Mouse (Mus musculus): Measurements from ENCODE around the gene Aip. TPM values are rescaled to one million over a fixed set of nuclear protein-coding genes. Genes with fewer than 3 reads are reported as not detected.
"Not testable (repeated sequence)": the region's sequence is repeated elsewhere in the genome, so short reads cannot be mapped to it uniquely, and the experiment has no call there.

Gene Aip
- polyA plus RNA-seq, 1 experiment from 2014 or later: 97.7 TPM

- Histone ChIP-seq H3K9ac (no peak overlapping the region), H3K27ac (no peak overlapping the region), H3K9me3 (no peaks in the 10 kb centered on the region), H3K4me3 (no peak overlapping the region), H3K27me3 (no peaks in the 10 kb centered on the region), H3K4me1 (peaks cover 13% of the 10 kb centered on the region), H3K4me2 (no peak overlapping the region), H3K36me3 (peaks cover 56% of the 10 kb centered on the region)
- no peak for ATAC-seq (ENCODE audit: insufficient number of reproducible peaks, low FRiP score, low TSS enrichment, low read depth)
- 90% methylated on average over 7 of the region's 7 CpGs for WGBS
These were observed 3.8 kb upstream of the Aip start for GRCm38 (mm10) chr19:4129462-4129861.

DNA sequence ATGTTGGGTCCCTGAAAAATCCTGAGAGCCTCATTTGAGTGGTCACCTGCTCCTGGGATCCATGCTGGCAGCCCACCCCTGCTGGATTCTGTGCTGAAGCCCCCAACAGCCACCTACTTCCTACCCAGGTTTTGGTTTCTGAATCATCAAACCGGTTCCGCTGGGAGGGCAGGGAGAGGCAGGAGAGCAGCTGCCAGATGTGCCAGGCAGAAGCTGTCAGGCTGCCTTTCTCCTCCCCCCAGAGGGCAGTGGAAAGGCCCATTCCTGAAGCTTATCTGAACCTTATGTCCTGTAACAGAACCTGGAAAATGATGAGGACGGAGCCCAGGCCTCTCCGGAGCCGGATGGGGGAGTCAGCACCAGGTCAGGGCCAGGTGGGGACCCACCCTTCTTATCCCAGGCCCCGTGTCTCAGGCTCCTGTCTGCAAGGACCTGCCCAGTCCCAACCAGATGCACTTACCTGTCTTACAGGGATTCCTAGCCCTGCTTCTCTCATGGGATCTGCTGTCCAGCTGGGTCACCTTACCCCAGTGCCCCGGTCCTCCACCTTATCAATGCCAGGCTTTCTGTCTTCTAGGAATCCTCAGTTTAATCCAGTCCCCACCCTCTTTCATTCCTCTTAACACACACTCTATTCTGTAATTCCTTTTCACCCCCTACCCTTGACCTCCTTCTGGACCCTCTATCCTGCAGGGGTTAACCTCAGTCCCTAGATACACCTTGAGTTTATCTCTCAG, 1.3 kb upstream of the Aip start:
- WGBS: 36% methylated on average over 7 of the region's 7 CpGs
- Histone ChIP-seq H3K27ac (peak overlapping the region; percentile 75; the same call in 1 of the 2 replicates), H3K4me1 (peaks cover 13% of the 10 kb centered on the region), H3K9ac (peak overlapping the region; percentile 79), H3K9me3 (no peaks in the 10 kb centered on the region), H3K27me3 (no peaks in the 10 kb centered on the region), H3K4me3 (peak overlapping the region; percentile 81), H3K36me3 (peaks cover 40% of the 10 kb centered on the region), H3K4me2 (peak overlapping the region; percentile 66)
- no peak for ATAC-seq (ENCODE audit: insufficient number of reproducible peaks, low FRiP score, low TSS enrichment, low read depth)

DNA sequence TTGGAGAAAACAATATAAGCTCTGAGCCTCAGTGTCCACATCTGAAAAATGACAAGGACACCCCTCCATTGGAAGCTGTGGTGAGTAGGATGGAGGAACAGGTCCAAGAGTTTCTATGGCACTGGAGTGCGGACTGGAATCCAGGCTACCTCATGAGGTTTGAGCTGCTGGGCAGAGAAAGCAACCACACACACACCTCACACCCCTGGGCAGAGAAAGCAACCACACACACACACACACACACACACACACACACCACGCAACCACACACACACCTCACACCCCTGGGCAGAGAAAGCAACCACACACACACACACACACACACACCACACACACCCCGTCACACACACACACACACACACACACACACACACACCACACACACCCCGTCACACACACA, 390 bp downstream of the Aip start:
- Histone ChIP-seq H3K4me2 (peak overlapping the region; percentile 66), H3K36me3 (peaks cover 26% of the 10 kb centered on the region), H3K27ac (peak overlapping the region; percentile 73), H3K4me1 (peaks cover 21% of the 10 kb centered on the region), H3K4me3 (peak overlapping the region; percentile 81)
- H3K9me3 ChIP-seq, H3K27me3 ChIP-seq, H3K9ac ChIP-seq: not testable (repeated sequence)
- peak; percentile 38 for ATAC-seq (ENCODE audit: insufficient number of reproducible peaks, low FRiP score, low TSS enrichment, low read depth)
- WGBS: 5% methylated on average over 4 of the region's 4 CpGs

DNA sequence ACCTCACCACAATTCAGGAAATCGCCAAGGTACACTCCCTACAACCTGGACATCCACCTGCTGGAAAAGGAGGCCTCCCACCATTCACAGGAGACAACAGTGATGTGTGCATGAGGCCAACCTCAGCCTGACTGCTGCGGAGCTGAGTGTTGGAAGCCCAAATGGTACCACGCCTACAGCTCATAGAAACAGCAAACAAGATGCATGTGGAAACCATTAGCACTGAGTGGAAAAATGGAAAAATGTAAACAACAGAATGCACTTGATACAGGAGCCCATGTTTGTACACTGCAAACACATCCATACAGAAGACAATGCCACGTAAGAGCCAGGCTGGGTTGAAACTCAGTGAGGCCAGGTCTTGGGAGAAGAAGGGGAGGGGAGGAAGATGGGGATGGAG, 1.2 kb downstream of the Aip start:
- peaks cover 18% of the 10 kb centered on the region for H3K36me3 ChIP-seq
- no peak overlapping the region for H3K4me2 ChIP-seq
- no peak overlapping the region for H3K9ac ChIP-seq
- H3K27ac ChIP-seq: 0 out of 2 replicates have a peak overlapping the region, but pooled peaks have one; percentile 73
- H3K9me3 ChIP-seq: no peaks in the 10 kb centered on the region
- no peak for ATAC-seq (ENCODE audit: insufficient number of reproducible peaks, low FRiP score, low TSS enrichment, low read depth)
- H3K27me3 ChIP-seq: no peaks in the 10 kb centered on the region
- no peak overlapping the region for H3K4me3 ChIP-seq
- H3K4me1 ChIP-seq: peaks cover 24% of the 10 kb centered on the region
- WGBS: 75% methylated on average over 4 of the region's 4 CpGs

DNA sequence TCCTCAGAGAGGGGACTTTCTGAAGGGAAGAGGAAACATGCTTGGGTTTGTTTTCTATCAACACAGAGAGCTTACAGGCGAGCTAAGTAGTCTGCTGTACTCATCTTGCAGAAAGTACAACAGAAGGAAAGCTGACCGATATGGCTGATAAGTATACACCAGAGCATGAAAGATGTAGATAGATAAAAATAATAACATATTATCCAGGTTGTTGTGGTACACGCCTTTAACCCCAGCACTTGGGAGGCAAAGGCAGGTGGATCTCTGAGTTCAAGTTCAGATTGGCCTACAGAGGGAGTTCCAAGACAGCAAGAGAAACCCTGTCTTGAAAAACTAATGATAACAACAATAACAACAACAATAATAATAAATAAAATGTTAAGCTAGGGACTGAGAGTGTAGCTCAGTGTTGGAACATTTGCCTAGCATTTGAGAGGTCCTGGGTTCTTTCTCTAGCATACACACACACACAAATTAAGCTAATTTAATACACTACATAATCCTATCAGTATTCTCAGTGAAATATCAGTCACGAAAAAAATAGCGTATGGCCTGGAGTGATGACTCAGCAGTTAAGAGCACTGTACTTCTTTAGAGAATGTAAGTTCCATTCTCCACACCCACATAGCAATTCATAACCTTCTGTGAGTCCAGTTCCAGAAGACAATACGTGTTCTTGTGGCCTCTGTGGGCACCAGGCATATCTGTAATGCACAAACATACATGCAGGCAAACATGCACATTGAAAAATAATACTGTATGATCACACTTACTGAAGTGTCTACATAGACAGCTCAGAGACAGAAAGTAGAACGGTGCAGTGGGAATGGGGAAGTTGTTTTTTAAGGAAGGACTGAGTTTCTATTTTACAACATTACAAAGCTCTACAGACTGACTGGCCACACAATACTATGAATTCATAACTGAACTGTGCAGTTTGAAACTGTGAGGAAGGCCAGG, 3.0 kb downstream of the Aip start:
- Histone ChIP-seq H3K27me3 (no peaks in the 10 kb centered on the region), H3K4me1 (peaks cover 23% of the 10 kb centered on the region), H3K36me3 (peaks cover 7% of the 10 kb centered on the region), H3K4me2 (no peak overlapping the region), H3K9ac (no peak overlapping the region), H3K9me3 (no peaks in the 10 kb centered on the region), H3K27ac (no peak overlapping the region), H3K4me3 (no peak overlapping the region)
- ATAC-seq (ENCODE audit: insufficient number of reproducible peaks, low FRiP score, low TSS enrichment, low read depth): no peak
- WGBS: 84% methylated on average over 7 of the region's 7 CpGs

- WGBS: 59% methylated on average over 6 of the region's 6 CpGs
- not testable (repeated sequence) for H3K9ac ChIP-seq; ATAC-seq (ENCODE audit: insufficient number of reproducible peaks, low FRiP score, low TSS enrichment, low read depth); H3K4me2 ChIP-seq; H3K27me3 ChIP-seq; H3K9me3 ChIP-seq; H3K27ac ChIP-seq
- peaks cover 12% of the 10 kb centered on the region for H3K36me3 ChIP-seq
- peak overlapping the region; percentile 46; the same call in 1 of the 2 replicates for H3K4me3 ChIP-seq
- H3K4me1 ChIP-seq: peaks cover 17% of the 10 kb centered on the region
These were observed 3.8 kb downstream of the Aip start for GRCm38 (mm10) chr19:4121896-4122295.

- peak; percentile 75 for ATAC-seq (ENCODE audit: insufficient number of reproducible peaks, low FRiP score, low TSS enrichment, low read depth)
- Histone ChIP-seq H3K9ac (peak overlapping the region; percentile 44; the same call in 1 of the 2 replicates), H3K4me3 (peak overlapping the region; percentile 46), H3K36me3 (peaks cover 18% of the 10 kb centered on the region), H3K4me2 (peak overlapping the region; percentile 51), H3K27ac (peak overlapping the region; percentile 79), H3K9me3 (no peaks in the 10 kb centered on the region), H3K4me1 (peaks cover 11% of the 10 kb centered on the region), H3K27me3 (no peaks in the 10 kb centered on the region)
- 3% methylated on average over 38 of the region's 38 CpGs for WGBS
These were observed 4.4 kb downstream of the Aip start for GRCm38 (mm10) chr19:4121097-4121805.

DNA sequence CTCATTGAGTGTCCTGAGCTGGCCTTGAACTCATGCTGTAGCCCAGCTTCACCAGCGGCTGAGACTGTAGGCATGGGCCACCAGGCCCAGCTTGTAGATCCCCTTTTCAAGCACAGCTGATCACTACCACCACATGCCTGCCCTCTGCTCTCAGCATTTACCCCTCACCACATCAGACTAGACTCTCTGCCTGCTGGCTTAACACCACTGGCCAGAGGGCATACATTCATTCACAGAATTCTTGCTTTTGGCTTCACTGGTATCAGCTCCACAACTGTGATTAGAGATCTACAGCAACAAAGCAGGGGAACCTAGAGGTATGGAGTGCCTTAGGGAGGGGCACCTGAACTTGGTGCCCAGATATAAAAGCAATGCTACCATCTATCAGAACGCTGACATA, 5.2 kb downstream of the Aip start:
- 96% methylated on average over 2 of the region's 2 CpGs for WGBS
- Histone ChIP-seq H3K4me3 (peak overlapping the region; percentile 46), H3K27me3 (no peaks in the 10 kb centered on the region), H3K9ac (no peak overlapping the region), H3K4me2 (peak overlapping the region; percentile 51), H3K4me1 (peaks cover 11% of the 10 kb centered on the region), H3K9me3 (no peaks in the 10 kb centered on the region), H3K27ac (no peak overlapping the region), H3K36me3 (peaks cover 26% of the 10 kb centered on the region)
- no peak for ATAC-seq (ENCODE audit: insufficient number of reproducible peaks, low FRiP score, low TSS enrichment, low read depth)

DNA sequence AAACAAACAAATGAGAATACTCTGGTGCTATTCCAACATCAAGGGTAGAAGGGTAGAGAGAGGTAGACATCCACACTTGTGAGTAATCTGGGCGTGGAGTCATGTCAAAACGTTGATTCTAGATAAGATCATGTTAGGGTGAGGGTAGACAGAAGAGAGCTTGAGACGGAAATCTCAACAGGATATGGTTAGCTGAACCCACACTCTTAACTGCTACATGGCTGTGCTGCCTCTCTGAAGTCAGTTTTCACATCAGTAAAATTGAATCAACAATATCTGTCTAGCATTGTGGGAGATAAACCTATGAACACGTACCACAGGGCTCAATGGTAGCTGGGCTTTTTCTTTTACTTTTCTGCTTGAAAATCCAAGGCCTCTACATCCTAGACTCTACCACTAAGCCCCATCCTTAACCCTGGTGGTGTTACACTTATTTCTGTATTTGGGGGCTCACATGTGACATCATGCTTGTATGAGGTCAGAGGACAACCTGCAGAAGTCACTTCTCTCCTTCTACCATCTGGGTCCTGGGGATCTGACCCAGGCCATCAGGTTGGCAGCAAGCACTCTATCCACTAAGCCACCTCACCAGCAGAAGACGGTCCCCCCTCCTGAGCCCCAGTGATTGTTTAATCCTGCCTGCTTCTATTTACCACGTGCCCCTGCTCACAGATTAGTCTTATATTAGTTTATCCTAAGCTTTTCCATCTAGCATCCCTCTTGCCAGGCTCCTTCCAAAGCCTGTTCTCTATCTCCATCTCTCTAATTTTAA, 5.8 kb downstream of the Aip start:
- ATAC-seq (ENCODE audit: insufficient number of reproducible peaks, low FRiP score, low TSS enrichment, low read depth): no peak
- no peak overlapping the region for H3K9ac ChIP-seq

DNA sequence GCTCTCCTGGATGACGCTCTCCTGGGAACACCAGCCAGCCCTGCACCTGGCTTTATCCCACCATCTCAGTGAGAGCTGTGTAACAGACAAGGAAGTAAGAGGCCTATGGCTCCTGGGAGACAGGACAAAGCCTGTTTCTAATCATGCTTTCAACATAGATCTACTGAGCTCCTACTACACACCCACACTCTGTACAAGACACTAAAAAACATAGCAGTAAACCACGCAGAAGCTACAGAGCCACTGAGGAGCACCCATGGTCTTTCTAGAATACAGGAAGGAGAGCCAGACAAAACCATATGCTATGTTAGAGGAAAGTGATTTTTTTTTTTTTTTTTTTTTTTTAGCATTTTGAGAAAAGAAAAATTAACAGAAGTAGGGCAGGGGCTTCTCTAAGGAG, 7.3 kb downstream of the Aip start:
- Histone ChIP-seq H3K9me3 (no peaks in the 10 kb centered on the region), H3K4me2 (no peak overlapping the region), H3K36me3 (peaks cover 47% of the 10 kb centered on the region), H3K27me3 (no peaks in the 10 kb centered on the region), H3K27ac (no peak overlapping the region), H3K4me3 (no peak overlapping the region), H3K9ac (no peak overlapping the region), H3K4me1 (peaks cover 25% of the 10 kb centered on the region)
- WGBS: 86% methylated on average over 2 of the region's 2 CpGs
- ATAC-seq (ENCODE audit: insufficient number of reproducible peaks, low FRiP score, low TSS enrichment, low read depth): no peak

More for the DNA sequence above, 5.8 kb downstream of the Aip start:
- WGBS: 91% methylated on average over 6 of the region's 6 CpGs
- Histone ChIP-seq H3K4me2 (peak overlapping the region; percentile 51), H3K27ac (no peak overlapping the region), H3K9me3 (no peaks in the 10 kb centered on the region), H3K4me3 (no peak overlapping the region), H3K27me3 (no peaks in the 10 kb centered on the region), H3K36me3 (peaks cover 32% of the 10 kb centered on the region), H3K4me1 (peaks cover 11% of the 10 kb centered on the region)

DNA sequence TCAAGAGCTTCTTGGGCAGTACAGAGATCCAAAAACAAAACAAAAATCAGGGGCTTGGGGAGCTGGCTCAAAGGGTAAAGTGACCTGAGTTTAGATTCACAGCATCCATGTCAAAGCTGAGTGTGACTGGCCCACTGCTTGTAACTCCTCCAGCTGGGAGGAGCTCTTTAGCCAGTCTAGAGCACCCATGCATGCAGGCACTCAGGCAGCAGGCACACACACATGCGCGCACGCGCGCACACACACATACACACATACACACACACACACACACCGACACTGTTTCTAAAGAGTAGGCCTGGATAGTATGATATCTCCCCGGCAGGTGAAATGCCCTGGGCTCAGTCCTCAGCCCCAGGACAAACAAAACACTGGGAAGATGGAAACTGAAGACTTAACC, 8.7 kb downstream of the Aip start:
- Histone ChIP-seq H3K27me3 (no peaks in the 10 kb centered on the region), H3K4me2 (no peak overlapping the region), H3K9me3 (no peaks in the 10 kb centered on the region), H3K4me1 (peaks cover 29% of the 10 kb centered on the region), H3K27ac (no peak overlapping the region), H3K4me3 (no peak overlapping the region), H3K36me3 (peaks cover 60% of the 10 kb centered on the region), H3K9ac (no peak overlapping the region)
- no peak for ATAC-seq (ENCODE audit: insufficient number of reproducible peaks, low FRiP score, low TSS enrichment, low read depth)
- WGBS: 97% methylated on average over 7 of the region's 7 CpGs
